ENCODE assay signal across 10 mouse cellular contexts in genomic region chr7:52822310-52822709, GRCm38 (mm10).
"Had no signal": no experiment of that assay in that cellular context is flagged by ENCODE, and none has a peak within 500 bp of the region (broad histone marks: within the 10 kb centered on the region; RNA-seq: fewer than 3 reads in every experiment).

No protein-coding gene starts in this region.

- DNase-seq: kidney, adult 11 months; kidney, adult 9 months; kidney, postnatal 36 days; layer of hippocampus, adult 9-11 months; layer of hippocampus, postnatal 36 days; liver; liver, embryonic 13.5 days; liver, postnatal 0 days; lung, postnatal 14 days; thymus, postnatal 4 days had no signal
